Mouse (Mus musculus) kidney, postnatal 0 days (tissue): ENCODE measurements around the gene Dgke. TPM values are rescaled to one million over a fixed set of nuclear protein-coding genes. Genes with fewer than 3 reads are reported as not detected.

Source experiments
- ATAC-seq: fragments of 200-750 bp; cut with Nextera tagmentation; replicated peaks from 2 replicates; pipeline ENCODE4 v1.8.0; 2017; ENCODE audit warnings: low read depth, moderate number of reproducible peaks, moderate TSS enrichment, moderate library complexity; ENCODE audit not compliant: low FRiP score
- DNase-seq: peaks from one replicate; pipeline ENCODE4 v3.0.0-alpha.2; 2016; ENCODE audit warnings: low spot score
- H3K27ac ChIP-seq: fragments of 300-500 bp; sonication (generic); 2 replicates; pipeline ENCODE4 v1.5.1; 2014; ENCODE audit warnings: mild to moderate bottlenecking
- H3K27me3 ChIP-seq: fragments of 300-500 bp; sonication (generic); 2 replicates; pipeline ENCODE4 v1.6.1; 2014; ENCODE audit warnings: low read length, mixed read lengths; ENCODE audit not compliant: insufficient read depth
- H3K36me3 ChIP-seq: fragments of 300-500 bp; sonication (generic); 2 replicates; pipeline ENCODE4 v1.6.1; 2014; ENCODE audit warnings: low read length, mixed read lengths; ENCODE audit not compliant: insufficient read depth
- H3K4me1 ChIP-seq: fragments of 300-500 bp; sonication (generic); replicated peaks from 2 replicates; pipeline ENCODE4 v1.6.1; 2014; ENCODE audit warnings: antibody characterized with exemption, low read length, mixed read lengths; ENCODE audit not compliant: insufficient read depth
- H3K4me2 ChIP-seq: fragments of 300-500 bp; sonication (generic); 2 replicates; pipeline ENCODE4 v1.6.1; 2014; ENCODE audit warnings: mild to moderate bottlenecking, low read length, moderate library complexity, mixed read lengths
- H3K4me3 ChIP-seq: fragments of 300-500 bp; sonication (generic); replicated peaks from 2 replicates; pipeline ENCODE4 v1.5.1; 2014; ENCODE audit warnings: low read depth, low read length
- H3K9ac ChIP-seq: fragments of 300-500 bp; sonication (generic); 2 replicates; pipeline ENCODE4 v1.6.1; 2014; ENCODE audit warnings: low read depth, low read length
- H3K9me3 ChIP-seq: fragments of 300-500 bp; sonication (generic); replicated peaks from 2 replicates; pipeline ENCODE4 v1.6.1; 2016; ENCODE audit warnings: low read length, inconsistent platforms, mixed read lengths
- CTCF ChIP-seq: IDR thresholded peaks from 2 replicates; pipeline ENCODE4 v1.5.1; 2016; ENCODE audit warnings: antibody characterized with exemption, low read depth, mild to moderate bottlenecking, moderate library complexity
- WGBS: fragments of 180-500 bp; shearing (Covaris S2); extraction: QIAGEN DNeasy Blood & Tissue Kit; methylation state at CpG from one replicate; pipeline ENCODE4 v1.1.7; 2014; 5-methylcytosine and 5-hydroxymethylcytosine counted together
- polyA plus RNA-seq: library from polyadenylated mRNA; unstranded; fragments of >200 nt; fragmentation: Nextera tagmentation; extraction: Ambion mirVana; gene quantifications from 2 replicates; pipeline ENCODE4 v1.2.1, GENCODE M21; 2015

The Dgke gene
- polyA plus RNA-seq, 1 experiment from 2014 or later: 2.6 TPM

- Histone ChIP-seq H3K36me3 (peaks cover 20% of the 10 kb centered on the region), H3K4me3 (peak overlapping the region; percentile 20), H3K27me3 (no peaks in the 10 kb centered on the region), H3K9me3 (no peaks in the 10 kb centered on the region), H3K27ac (no peak overlapping the region; the same call in 1 of the 2 replicates), H3K4me2 (peak overlapping the region; percentile 50), H3K9ac (0 out of 2 replicates have a peak overlapping the region, but pooled peaks have one; percentile 37), H3K4me1 (peaks cover 24% of the 10 kb centered on the region; the same call in 1 of the 2 replicates)
- DNase-seq (no peak), ATAC-seq (no peak)
- no peak for TF ChIP-seq CTCF
- 79% methylated on average over 5 of the region's 5 CpGs for WGBS
Measured at GRCm38 (mm10) chr11:89002621-89003020, 64.0 kb downstream of the Dgke start.

- no peaks in the 10 kb centered on the region for H3K27me3 ChIP-seq
- H3K4me2 ChIP-seq: peak overlapping the region; percentile 50
- no peaks in the 10 kb centered on the region for H3K9me3 ChIP-seq
- H3K27ac ChIP-seq: no peak overlapping the region
- peak overlapping the region; percentile 20; the same call in 1 of the 2 replicates for H3K4me3 ChIP-seq
- ATAC-seq: no peak
- 72% methylated on average over 5 of the region's 5 CpGs for WGBS
- H3K4me1 ChIP-seq: peaks cover 24% of the 10 kb centered on the region; the same call in 1 of the 2 replicates
- DNase-seq: no peak
- H3K36me3 ChIP-seq: peaks cover 14% of the 10 kb centered on the region
- TF ChIP-seq CTCF: no peak
- H3K9ac ChIP-seq: no peak overlapping the region
Measured at GRCm38 (mm10) chr11:89002068-89002467, 64.6 kb downstream of the Dgke start.

- 87% methylated on average over 7 of the region's 7 CpGs for WGBS
- Histone ChIP-seq H3K27me3 (no peaks in the 10 kb centered on the region), H3K27ac (no peak overlapping the region), H3K4me2 (peak overlapping the region; percentile 83), H3K36me3 (peaks cover 11% of the 10 kb centered on the region), H3K4me3 (peak overlapping the region; percentile 76; the same call in 1 of the 2 replicates), H3K4me1 (peaks cover 24% of the 10 kb centered on the region; the same call in 1 of the 2 replicates), H3K9me3 (no peaks in the 10 kb centered on the region), H3K9ac (no peak overlapping the region)
- DNase-seq (no peak), ATAC-seq (no peak)
- TF ChIP-seq CTCF: no peak
Measured at GRCm38 (mm10) chr11:89001569-89001968, 65.1 kb downstream of the Dgke start.

GRCm38 (mm10) chr11:89000527-89000819 lies 66.2 kb downstream of the Dgke start:
- H3K4me1 ChIP-seq: peaks cover 24% of the 10 kb centered on the region; the same call in 1 of the 2 replicates
- TF ChIP-seq CTCF: no peak
- H3K9ac ChIP-seq: peak overlapping the region; percentile 86; the same call in 1 of the 2 replicates
- peaks cover 5% of the 10 kb centered on the region; the same call in 1 of the 2 replicates for H3K36me3 ChIP-seq
- H3K27ac ChIP-seq: 0 out of 2 replicates have a peak overlapping the region, but pooled peaks have one; percentile 31
- DNase-seq (no peak), ATAC-seq (no peak)
- H3K4me2 ChIP-seq: peak overlapping the region; percentile 83
- H3K4me3 ChIP-seq: peak overlapping the region; percentile 76
- no peaks in the 10 kb centered on the region for H3K27me3 ChIP-seq
- no peaks in the 10 kb centered on the region for H3K9me3 ChIP-seq

GRCm38 (mm10) chr11:88999723-89000526 lies 66.7 kb downstream of the Dgke start:
- Histone ChIP-seq H3K9ac (peak overlapping the region; percentile 86), H3K4me1 (peaks cover 24% of the 10 kb centered on the region; the same call in 1 of the 2 replicates), H3K27ac (peak overlapping the region; percentile 73), H3K27me3 (no peaks in the 10 kb centered on the region), H3K4me3 (peak overlapping the region; percentile 76), H3K36me3 (peaks cover 5% of the 10 kb centered on the region; the same call in 1 of the 2 replicates), H3K4me2 (peak overlapping the region; percentile 83), H3K9me3 (no peaks in the 10 kb centered on the region)
- 27% methylated on average over 33 of the region's 33 CpGs for WGBS
- ATAC-seq (no peak; the same call in 1 of the 2 replicates), DNase-seq (no peak)
- TF ChIP-seq CTCF: no peak

GRCm38 (mm10) chr11:88998974-88999722 lies 67.5 kb downstream of the Dgke start, which contains the start of gene Trim25:
Gene Trim25, plus strand, starts transcription at chr11:88999376.
- 2% methylated on average over 48 of the region's 48 CpGs for WGBS
- H3K4me3 ChIP-seq: peak within 1 kb of the TSS; percentile 76
- H3K9me3 ChIP-seq: no peaks in the 10 kb centered on the region
- H3K27ac ChIP-seq: peak within 1 kb of the TSS; percentile 73
- no peaks in the 10 kb centered on the region for H3K36me3 ChIP-seq
- H3K27me3 ChIP-seq: no peaks in the 10 kb centered on the region
- H3K4me2 ChIP-seq: peak within 1 kb of the TSS; percentile 83
- peaks cover 24% of the 10 kb centered on the region; the same call in 1 of the 2 replicates for H3K4me1 ChIP-seq
- H3K9ac ChIP-seq: peak within 1 kb of the TSS; percentile 86
- peak; percentile 91 for ATAC-seq
- peak; percentile 25; the same call in 1 of the 2 replicates for TF ChIP-seq CTCF
- DNase-seq: peak; percentile 97
